Mouse (Mus musculus): ENCODE results near the gene Cfap161.

Gene Cfap161

DNA sequence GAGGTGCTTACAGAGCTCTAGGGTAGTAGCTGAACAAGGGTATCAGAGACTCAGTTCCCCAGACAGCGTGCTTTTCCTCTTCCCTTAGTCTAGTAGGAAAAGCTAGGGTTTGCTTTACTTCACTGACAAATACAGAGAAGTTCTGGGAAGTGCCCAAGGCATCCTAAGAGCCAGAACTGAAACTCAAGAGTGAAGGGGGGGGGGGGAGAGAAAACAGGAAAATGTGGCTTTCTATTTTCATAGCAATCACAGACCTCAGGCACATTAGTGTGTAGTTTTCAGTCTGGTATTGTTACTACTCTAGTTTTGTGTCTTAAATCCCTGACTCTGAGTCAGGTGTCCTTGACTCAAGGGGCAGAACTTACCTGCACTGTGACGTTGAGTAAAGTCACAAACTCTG is 7.3 kb upstream of the Cfap161 start:
- DNase-seq (ENCODE audit: low spot score in 2 of 2) = no peak

DNA sequence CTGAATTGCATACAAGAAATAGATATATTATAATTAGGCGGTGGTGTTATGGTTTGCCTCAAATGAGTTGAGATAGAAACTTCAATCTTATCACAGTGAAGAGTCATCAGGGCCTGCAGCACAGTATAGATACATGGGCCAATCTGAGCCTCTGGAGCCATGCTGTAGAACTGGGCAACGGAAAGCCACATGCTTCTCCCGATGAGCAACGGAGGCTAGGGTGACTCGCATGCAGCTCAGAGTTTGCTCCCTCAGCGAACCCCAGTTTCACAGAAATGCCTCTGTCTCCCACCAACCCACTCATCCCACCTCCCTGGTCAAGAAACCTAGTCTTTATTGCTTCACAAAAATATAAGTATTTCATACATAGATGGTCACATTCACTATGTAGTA is 6.8 kb upstream of the Cfap161 start:
- no peak for DNase-seq (ENCODE audit: low spot score in 2 of 2)

DNA sequence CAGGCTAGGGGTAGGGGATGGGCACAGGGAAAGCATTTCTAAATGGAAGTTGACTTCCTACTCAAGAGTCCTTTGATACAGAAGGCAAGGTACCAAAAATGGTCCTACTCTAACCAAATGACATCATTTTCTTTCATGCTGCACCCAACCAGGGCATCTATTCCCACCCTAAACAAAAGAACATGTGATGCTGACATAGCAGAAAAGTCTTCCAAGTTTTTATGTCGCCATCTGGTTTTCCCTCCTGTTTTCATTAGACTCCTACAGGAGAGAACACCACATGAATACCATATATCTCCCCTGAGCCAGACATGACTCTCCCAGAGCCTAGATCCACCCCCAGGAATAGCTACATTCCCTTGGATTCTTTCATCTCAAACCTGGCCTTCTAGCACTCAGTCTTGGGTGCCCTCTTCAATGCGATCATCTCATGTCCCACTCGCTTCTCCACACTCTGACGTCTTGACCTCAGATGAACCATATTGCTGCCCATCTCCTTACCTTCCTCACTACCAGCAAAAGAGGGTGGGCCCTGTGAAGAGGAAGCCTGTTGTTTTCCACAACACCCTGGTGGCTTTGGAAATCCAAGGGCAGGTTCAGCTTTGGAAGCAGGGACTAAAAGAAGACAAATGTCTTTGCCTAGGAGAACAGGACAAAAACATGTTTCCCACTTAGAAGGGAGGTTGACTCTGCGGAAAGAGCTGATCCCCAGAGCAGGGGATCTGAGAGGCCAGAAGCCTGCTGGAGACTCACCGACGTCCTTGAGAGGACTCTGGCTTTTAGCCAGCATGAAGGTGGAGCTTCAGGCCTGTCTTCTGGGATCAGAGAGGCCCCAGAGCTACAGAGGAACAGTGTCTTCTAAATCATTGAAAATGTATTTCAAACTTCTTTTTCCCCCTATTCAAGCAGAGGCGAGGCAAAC is 6.1 kb upstream of the Cfap161 start:
- no peak for DNase-seq (ENCODE audit: low spot score in 2 of 2)

DNA sequence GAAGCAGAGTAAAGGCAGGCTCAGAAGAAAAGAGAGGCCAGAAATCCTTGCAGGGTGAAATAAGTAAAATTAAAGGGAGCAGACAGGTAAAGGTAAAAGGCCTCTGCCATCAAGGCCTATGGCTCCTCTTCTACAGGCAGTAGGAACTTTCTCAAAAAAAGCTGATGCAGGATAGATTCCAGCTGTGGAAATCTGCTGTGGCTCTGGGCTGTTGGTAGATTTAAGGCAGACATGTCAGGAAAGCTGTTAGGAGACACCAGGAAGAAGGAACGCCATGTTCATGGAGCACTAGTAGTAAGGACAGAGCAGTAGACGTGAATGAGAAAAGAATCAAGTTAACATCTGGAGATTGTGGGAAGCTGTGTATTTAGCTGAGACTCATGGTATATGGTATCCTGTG is 5.4 kb upstream of the Cfap161 start:
- no peak for DNase-seq (ENCODE audit: low spot score in 2 of 2)

DNA sequence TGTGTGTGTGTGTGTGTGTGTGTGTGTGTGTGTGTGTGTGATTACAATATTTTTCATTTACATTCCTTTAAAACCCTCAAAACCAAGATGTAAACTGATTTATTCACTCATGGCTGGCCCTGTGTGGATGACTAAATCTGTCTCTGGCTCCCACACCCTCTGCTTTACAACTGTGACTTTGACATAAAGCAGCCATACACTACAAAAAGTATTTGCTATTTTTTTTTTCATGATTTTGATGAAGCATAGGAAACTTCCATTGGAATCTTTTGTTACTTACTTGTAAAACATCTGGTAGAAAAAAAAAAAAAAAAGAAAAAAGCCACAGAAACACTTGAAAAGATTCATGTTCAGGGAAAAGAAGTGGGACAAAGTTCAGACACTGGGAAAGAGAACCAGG is 3.3 kb upstream of the Cfap161 start:
- DNase-seq (ENCODE audit: low spot score in 2 of 2) = no peak

DNA sequence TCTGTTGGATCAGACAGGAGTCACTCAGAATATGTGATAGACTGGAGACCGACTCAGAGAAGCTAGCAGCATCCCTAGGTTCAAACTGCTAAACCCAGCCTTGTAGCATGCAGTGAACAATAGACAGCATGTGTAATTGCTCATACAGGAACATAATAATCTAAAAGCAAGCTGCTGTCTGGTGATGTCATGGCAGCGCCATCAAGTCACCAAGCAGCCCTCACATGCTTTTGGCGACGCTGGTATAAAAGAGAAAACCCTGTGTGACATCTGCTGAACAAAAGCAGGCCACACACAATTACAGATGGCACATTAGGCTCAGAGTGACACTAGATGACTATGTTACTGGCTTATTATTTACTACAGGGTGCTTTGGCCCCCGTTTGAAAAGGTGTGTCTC is 1.5 kb upstream of the Cfap161 start:
- DNase-seq (ENCODE audit: low spot score in 2 of 2) = no peak

DNA sequence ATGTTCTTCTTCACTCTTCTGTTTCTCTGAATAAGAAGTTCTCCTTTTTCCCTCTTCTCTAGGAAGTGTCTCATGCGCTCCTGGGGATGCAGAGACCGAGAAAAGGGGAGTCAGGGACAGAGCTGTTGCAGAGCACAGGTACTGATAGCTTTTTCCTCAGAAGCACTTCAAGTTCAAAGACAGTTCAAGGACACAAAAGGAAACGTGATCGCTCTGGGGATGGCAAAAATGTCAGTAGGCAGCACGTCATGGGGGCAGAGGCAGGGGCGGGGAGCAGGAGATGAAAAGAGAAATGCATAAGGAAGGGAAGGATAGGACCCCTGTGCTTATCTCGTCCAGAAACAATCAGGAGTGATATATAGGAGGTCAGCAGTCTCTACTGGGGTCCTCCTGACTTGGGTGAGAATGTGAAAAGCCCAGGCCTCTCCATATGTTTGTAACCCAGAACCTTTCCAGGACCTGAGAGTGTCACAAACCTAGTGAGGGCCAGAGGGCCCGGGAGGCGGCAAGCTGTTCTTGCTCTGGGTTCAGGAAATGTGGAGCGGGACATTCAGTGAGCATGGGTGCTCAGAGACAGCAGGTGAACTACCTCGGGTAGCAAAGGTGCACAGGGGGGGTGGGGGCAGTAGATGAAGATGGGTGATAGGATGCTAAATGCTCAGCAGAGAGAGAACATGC is 535 bp downstream of the Cfap161 start:
- DNase-seq (ENCODE audit: low spot score in 2 of 2) = no peak

DNA sequence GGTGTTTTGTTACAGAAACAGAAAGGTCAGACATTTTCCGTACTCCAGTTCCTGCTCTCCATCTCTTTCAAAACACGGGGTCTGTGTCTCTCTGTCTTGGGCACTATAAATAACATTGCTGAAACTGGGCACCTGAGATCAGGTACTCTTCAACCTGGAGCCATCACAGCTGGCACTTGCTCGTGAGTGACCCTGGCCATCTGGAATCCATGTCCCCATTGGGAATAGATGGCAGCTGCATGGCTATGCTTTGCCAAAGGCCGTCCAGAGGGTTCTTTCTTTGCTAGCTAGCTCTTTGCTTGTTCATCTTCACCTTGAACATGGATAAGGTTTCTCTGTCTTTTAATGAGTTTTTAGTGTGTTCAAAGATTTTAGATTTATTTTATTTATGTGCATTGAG is 13.8 kb downstream of the Cfap161 start:
- no peak for DNase-seq (ENCODE audit: low spot score in 2 of 2)

DNA sequence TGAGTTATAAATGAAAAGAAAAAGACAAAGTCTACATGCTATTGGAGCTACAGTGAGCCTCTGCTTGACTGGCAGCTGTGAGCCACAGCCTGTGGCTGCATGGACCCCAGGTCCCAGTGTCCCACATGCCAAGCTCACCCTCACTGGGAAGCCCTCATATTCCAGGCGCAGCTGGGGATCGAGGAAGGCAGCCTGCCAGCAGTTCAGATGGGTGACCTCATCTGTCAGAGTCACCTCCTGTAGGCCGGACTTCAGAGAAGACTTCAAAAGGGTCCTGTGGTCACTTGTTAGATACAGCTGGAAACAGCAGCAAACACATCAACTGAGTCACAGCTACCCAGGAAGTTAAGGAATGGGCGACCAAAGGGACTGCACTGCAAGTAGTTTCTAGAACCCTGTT is 14.7 kb downstream of the Cfap161 start:
- DNase-seq (ENCODE audit: low spot score in 2 of 2) = no peak

DNA sequence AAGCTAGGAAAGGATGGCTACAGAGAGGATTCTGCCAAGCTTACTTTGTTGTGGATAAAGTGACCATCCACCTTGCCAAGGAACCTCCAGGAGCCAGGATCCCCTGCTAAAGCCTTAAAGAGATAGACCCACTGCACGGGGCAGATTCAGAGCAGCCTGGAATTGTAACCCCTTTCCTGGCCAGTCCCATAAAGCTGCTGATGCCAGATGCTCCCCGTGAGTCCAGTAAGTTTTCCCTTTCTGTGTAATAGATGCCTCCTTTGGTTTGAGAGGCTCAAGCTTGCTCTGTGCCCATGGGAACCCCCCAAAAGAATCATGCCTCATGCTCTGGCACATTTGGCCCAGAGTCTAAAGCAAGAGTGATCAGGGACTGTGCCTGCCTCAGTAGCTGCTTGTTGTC is 15.7 kb downstream of the Cfap161 start:
- no peak for DNase-seq (ENCODE audit: low spot score in 2 of 2)

DNA sequence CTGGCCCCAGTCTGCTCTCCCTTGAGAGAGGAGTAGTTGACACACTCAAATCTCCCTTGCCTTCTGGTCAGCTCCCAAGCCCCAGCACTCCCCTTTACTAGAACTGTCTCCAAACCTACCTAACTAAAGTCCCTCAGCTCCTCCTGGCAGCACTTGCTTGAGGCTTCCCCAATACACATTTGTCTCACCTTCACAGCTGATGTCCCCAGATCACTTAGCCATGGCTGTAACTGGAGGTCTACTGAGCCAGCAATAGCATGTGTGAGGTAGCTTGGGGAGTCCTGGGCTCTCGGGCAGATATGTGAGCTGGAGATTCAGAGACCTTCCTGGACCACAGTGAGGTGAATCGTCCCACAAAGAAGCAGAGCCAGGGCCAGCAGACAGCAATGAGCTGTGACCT is 16.2 kb downstream of the Cfap161 start:
- no peak for DNase-seq (ENCODE audit: low spot score in 2 of 2)

DNA sequence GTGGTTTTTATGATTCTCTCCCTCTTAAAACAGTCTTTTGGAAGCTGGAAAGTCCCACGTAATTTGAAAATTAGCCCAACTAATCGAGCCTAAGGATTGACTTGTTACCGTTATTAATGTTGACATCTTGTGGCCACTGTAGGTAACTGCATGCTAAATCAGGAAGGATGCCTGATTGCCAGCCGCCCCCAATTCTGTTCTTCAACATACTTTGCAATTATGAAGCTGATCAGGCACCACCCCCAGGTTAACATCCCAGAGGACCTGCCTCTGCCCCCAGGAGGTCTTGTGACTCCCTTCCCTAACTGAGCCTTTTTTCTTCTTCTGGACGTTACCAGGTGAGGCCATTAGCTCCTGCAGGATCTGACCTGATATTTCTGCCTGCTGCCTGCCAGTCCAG is 20.0 kb downstream of the Cfap161 start:
- no peak for DNase-seq (ENCODE audit: low spot score in 2 of 2)

DNA sequence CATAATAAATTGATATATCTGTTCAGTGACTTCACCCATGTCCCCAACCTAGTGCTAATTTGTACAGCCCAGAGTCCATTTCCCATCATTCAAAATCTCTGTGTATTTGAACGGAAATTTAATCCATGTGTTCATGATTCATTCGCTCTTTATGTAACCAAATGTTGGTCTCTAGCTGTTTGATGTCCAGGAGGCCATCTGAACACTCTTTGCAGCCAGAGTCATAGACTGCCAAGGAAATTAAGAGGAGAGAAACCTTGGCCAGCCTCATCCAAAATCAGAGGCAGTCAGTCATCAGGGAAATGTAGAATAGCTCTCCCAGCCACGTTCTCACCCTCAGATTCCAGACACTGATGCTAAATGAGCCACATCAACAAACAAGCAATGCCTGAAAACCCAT is 31.0 kb downstream of the Cfap161 start:
- no peak for DNase-seq (ENCODE audit: low spot score in 2 of 2)

DNA sequence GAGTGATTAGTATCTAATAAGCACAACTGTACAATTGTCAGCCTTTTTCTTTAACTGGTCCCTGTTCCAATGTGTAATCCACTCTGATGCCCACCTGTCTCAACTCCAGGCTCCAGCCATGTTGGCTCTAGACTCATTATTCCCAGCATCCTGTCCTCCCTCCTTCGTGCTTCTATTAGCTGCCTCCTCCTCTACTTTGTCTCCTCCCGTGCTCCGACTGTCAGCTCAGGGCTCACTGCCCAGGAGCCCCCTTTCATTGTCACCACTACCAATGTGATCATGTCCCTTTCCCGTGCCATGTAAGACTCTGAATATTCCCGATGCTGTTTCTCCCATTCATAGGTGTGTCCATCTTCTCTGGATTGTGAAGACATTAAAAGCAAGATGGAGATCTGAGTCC is 32.3 kb downstream of the Cfap161 start:
- DNase-seq (ENCODE audit: low spot score in 2 of 2) = no peak

DNA sequence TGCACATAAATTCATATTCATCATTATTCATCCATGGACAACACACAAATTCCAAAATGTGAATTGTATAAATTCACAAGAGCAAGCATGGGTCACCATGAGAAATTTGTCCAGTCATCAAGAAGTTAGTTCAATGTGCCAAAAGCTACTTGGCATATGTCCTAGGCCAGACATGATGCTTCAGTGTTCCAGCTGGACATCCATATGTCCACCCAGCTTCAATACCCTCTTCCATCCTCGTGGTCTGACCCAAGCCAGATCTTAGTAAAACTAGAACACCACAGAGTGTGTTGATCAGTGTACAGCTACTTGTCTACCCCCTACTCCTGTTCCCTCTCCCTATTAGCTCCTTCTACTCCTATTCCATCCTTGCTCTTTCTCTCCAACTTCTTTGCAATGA is 43.6 kb downstream of the Cfap161 start:
- no peak for DNase-seq (ENCODE audit: low spot score in 2 of 2)

DNA sequence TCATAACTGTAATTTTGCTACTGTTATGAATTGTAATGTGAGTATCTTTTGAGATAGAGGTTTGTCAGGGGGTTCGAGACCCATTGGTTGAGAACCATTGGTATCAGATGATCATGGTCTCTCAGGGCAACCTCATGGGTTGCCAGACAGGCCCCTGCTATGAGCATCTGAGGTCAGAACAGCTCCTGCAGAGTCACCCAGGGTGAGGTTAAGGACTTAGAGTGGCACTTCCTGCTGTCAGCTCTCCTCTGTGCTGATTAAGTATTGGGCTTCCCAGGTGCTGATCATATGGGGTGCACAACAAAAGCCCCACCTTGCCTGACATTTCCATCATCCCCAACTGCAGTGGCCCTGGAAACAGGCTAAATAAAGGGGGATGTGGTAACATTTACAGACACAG is 46.3 kb downstream of the Cfap161 start:
- no peak for DNase-seq (ENCODE audit: low spot score in 2 of 2)

DNA sequence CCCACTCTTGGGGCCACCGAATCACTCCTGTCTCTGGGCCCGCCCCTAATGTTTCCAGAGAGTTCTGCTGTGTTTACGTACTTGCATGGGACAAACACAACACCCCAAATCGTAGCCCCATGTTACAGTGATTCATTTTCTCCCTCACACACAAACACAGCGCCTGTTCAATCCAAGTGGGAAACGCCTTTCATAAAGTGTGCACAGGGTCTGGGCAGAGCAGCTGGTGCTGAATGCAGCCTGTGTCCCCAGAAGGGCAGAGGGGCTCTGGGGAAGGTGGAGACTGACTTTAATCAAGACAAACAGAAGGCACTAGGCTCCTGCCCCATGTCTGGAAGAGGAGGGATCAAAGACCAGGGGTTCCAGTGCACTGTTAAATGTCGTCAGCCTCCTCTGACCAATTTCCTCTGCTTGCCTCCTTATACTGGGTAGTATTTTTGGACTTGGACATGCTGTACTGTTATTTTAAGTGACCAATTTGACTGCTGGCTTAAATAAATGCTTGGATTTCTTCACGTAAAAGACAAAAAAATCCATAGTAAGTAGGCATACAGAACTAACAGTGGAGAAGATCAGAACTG is 48.5 kb downstream of the Cfap161 start:
- DNase-seq (ENCODE audit: low spot score in 2 of 2) = no peak

DNA sequence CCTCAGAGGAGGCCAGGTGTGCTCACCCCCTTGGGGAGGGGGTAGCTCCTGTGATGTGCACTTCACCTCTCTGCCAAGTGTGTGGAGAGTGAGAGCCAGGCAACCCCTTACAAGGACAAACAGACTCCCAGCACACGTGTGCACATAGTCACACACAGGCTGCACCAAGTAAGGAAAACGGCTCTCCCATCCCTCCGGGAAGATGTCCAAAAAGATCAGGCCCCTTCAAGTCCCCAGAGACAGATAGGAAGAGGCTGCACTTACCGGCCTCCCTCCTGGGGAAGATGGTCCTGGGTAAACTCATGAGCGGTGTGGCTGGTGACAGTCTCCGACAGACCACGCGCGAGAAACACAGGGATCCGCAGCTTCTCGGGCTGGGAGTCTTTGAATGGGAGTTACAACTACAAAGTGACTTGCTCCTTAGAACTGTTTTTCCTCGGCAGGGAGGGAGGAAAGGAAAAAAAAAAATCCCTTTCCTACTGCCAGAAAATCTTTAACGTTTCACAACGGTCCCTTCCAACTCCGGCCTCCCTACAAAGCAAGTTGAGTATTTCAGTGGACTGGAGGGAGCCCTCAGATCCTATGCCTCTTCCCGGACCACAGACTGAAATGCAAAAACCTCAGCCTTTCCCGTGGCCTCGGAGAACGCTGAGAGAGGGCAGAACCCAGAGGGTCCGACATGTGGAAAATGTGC is 49.1 kb downstream of the Cfap161 start, which contains the start of gene Il16:
Gene Il16 (minus strand): TSS at position 314 of the 694 bp plus-strand sequence.
- DNase-seq (ENCODE audit: low spot score in 2 of 2) = no peak

DNA sequence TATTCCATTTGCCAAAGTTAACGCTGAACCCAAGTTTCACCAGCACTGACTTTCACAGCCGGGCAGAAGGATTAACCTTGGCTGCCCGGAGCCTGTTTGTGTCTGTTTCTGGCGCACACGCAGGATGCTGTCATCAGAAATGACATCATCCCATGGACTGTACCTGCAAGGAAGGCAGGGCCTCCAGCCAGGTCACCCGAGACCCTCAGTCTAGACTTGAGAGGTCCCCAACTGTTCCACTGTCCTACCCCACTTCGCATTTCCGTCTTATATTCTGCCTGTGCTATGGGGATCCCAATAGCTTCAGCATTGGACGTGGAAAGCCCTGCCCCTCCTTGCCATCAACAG is 49.6 kb downstream of the Cfap161 start:
- no peak for DNase-seq (ENCODE audit: low spot score in 2 of 2)

DNA sequence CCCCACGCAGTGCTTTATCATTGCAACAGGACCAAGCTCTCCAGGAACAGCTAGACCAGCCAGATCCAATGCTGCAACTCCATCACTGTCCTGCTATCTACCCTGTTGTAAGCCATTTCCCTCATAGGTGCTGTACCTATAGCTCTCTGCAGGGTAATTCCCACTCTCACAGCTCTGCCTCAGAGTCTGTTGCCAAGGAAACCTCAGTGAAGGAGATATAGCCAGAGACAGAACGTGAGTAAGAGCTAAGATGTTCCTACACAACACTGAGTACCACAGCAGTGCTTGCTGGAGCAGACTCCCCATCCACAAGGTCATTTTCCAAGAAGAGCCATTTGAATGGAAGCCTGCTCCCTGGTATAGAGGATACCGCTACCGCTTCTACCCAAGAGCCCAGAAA is 50.4 kb downstream of the Cfap161 start:
- no peak for DNase-seq (ENCODE audit: low spot score in 2 of 2)

DNA sequence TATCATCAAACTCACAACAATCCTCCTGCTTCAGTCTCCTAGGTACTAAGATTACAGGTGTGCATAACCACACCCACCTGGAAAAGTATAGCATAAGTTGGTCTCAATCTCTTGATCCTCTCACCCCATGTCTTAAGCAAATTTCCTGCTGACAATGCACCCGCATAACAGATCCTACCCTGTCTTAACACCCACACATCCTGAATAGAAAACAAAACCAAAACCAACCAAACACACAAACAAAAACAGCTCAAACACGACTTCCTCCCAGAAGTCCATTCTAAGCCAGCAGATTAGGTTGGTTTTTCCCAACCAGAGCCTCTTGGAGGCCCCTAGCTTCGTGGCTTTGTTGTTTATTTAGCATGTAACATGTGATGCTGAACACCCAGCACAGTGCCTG is 52.0 kb downstream of the Cfap161 start:
- DNase-seq (ENCODE audit: low spot score in 2 of 2) = no peak

DNA sequence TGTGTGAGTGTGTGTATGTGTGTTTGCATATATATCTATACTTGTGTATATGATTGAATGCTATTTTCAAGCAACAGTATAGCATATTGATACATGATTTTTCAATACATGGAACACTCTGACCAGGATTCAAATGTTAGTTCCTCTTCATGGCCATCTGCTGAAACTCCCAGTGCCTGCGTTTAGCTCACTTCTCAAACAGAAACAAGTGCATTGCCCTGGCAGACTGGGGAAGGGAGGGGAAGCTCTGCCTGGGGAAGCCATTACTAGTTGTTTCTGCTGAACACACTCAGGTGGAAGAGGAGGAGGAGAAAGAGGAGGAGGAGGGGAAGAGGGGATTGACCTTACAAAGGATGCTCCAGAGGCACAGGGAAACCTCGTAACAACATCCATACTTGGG is 52.7 kb downstream of the Cfap161 start:
- DNase-seq (ENCODE audit: low spot score in 2 of 2) = no peak

Measured in thymus, postnatal 10 days (tissue).